Mouse (Mus musculus) forebrain, embryonic 14.5 days (tissue): ENCODE measurements at regions not wholly inside any gene's neighbourhood (a gene's known extent, or its start where the extent isn't known, plus 50 kb on each side); places are given as distances from the start of the nearest gene placed in this dataset.
A peak's percentile ranks its signal among the peaks of the same experiment; 100 is the strongest.

Source experiments
- ATAC-seq: fragments of 200-750 bp; cut with Nextera tagmentation; 2 replicates; pipeline ENCODE4 v1.8.0; 2017; ENCODE audit warnings: mild to moderate bottlenecking, moderate library complexity
- DNase-seq: peaks from one replicate; pipeline ENCODE4 v3.0.0-alpha.2; 2015; ENCODE audit warnings: low spot score
- H3K27ac ChIP-seq: fragments of 300-500 bp; sonication (generic); 2 replicates; pipeline ENCODE4 v1.5.1; 2014; ENCODE audit warnings: low read depth, mild to moderate bottlenecking, control low read depth, low read length, moderate library complexity
- H3K27me3 ChIP-seq: fragments of 300-500 bp; sonication (generic); replicated peaks from 2 replicates; pipeline ENCODE4 v1.6.1; 2014; ENCODE audit warnings: low read length, control low read depth, mixed read lengths; ENCODE audit not compliant: control insufficient read depth, insufficient read depth
- H3K36me3 ChIP-seq: fragments of 300-500 bp; sonication (generic); 2 replicates; pipeline ENCODE4 v1.6.1; 2014; ENCODE audit warnings: low read length, control low read depth; ENCODE audit not compliant: control insufficient read depth, insufficient read depth
- H3K4me1 ChIP-seq: fragments of 300-500 bp; sonication (generic); 2 replicates; pipeline ENCODE4 v1.6.1; 2014; ENCODE audit warnings: antibody characterized with exemption, low read length, control low read depth; ENCODE audit not compliant: control insufficient read depth, insufficient read depth
- H3K4me2 ChIP-seq: fragments of 300-500 bp; sonication (generic); 2 replicates; pipeline ENCODE4 v1.6.1; 2014; ENCODE audit warnings: mild to moderate bottlenecking, control low read depth, low read length
- H3K4me3 ChIP-seq: fragments of 300-500 bp; sonication (generic); 2 replicates; pipeline ENCODE4 v1.5.1; 2014; ENCODE audit warnings: low read depth, low read length, control low read depth
- H3K9ac ChIP-seq: fragments of 300-500 bp; sonication (generic); 2 replicates; pipeline ENCODE4 v1.6.1; 2014; ENCODE audit warnings: mild to moderate bottlenecking, low read length, control low read depth, moderate library complexity
- H3K9me3 ChIP-seq: fragments of 300-500 bp; sonication (generic); replicated peaks from 2 replicates; pipeline ENCODE4 v1.6.1; 2016; ENCODE audit warnings: low read length, control low read depth, mixed read lengths; ENCODE audit not compliant: control insufficient read depth
- WGBS: fragments of 180-500 bp; shearing (Covaris S2); extraction: QIAGEN DNeasy Blood & Tissue Kit; methylation state at CpG from one replicate; pipeline ENCODE4 v1.1.7; 2014; 5-methylcytosine and 5-hydroxymethylcytosine counted together

DNA sequence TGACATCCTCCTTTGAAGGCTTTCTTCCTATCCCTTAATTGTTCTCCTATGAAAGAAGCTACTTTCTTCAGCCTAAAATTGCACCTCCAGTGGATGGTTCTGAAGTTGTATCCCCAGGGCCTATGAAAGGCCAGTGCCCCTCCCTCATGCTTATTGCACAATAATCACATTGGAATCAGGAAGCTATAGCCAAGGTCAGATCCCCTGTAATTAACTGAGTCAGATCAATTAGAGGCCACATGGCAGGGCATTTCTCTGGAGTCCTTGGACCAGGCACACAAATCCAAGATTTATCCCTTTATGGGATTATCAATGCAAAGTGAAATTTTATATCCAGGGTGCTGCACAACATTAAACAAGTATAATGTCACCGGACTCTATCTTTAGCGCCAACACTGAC lies 98.8 kb upstream of the Plppr4 start:
- H3K4me2 ChIP-seq = no peak overlapping the region
- 76% methylated on average over 2 of the region's 2 CpGs for WGBS
- no peaks in the 10 kb centered on the region for H3K36me3 ChIP-seq
- H3K27me3 ChIP-seq = no peaks in the 10 kb centered on the region
- H3K4me3 ChIP-seq = no peak overlapping the region
- ATAC-seq = no peak
- DNase-seq = no peak
- no peak overlapping the region for H3K27ac ChIP-seq
- no peak overlapping the region for H3K9ac ChIP-seq
- no peaks in the 10 kb centered on the region for H3K9me3 ChIP-seq
- no peaks in the 10 kb centered on the region for H3K4me1 ChIP-seq

- no peaks in the 10 kb centered on the region for H3K9me3 ChIP-seq
- no peaks in the 10 kb centered on the region for H3K27me3 ChIP-seq
- no peaks in the 10 kb centered on the region for H3K4me1 ChIP-seq
- H3K4me3 ChIP-seq = no peak overlapping the region
- no peak for ATAC-seq
- no peak overlapping the region for H3K4me2 ChIP-seq
- no peak for DNase-seq
- no peak overlapping the region for H3K9ac ChIP-seq
- no peak overlapping the region for H3K27ac ChIP-seq
- WGBS = 81% methylated on average over 7 of the region's 7 CpGs
- H3K36me3 ChIP-seq = no peaks in the 10 kb centered on the region
Observed at GRCm38 (mm10) chr3:117450559-117450958, 89.9 kb upstream of the Plppr4 start.

- H3K4me2 ChIP-seq = no peak overlapping the region
- H3K9me3 ChIP-seq = no peaks in the 10 kb centered on the region
- no peaks in the 10 kb centered on the region for H3K36me3 ChIP-seq
- H3K9ac ChIP-seq = no peak overlapping the region
- ATAC-seq (no peak), DNase-seq (peak; percentile 42)
- no peaks in the 10 kb centered on the region for H3K27me3 ChIP-seq
- H3K4me3 ChIP-seq = no peak overlapping the region
- no peak overlapping the region for H3K27ac ChIP-seq
- H3K4me1 ChIP-seq = no peaks in the 10 kb centered on the region
- 69% methylated on average over 3 of the region's 3 CpGs for WGBS
Observed at GRCm38 (mm10) chr3:117441887-117442286, 81.2 kb upstream of the Plppr4 start.

- 57% methylated on average over 4 of the region's 4 CpGs for WGBS
- no peak for DNase-seq
- ATAC-seq = no peak
- Histone ChIP-seq H3K4me1 (no peaks in the 10 kb centered on the region), H3K9me3 (no peaks in the 10 kb centered on the region), H3K27ac (no peak overlapping the region), H3K36me3 (no peaks in the 10 kb centered on the region), H3K4me2 (no peak overlapping the region), H3K4me3 (no peak overlapping the region), H3K27me3 (no peaks in the 10 kb centered on the region), H3K9ac (no peak overlapping the region)
Observed at GRCm38 (mm10) chr3:117440294-117440693, 79.6 kb upstream of the Plppr4 start.

- Histone ChIP-seq H3K27me3 (no peaks in the 10 kb centered on the region), H3K36me3 (no peaks in the 10 kb centered on the region), H3K4me2 (no peak overlapping the region), H3K9ac (no peak overlapping the region), H3K4me3 (no peak overlapping the region), H3K9me3 (no peaks in the 10 kb centered on the region), H3K27ac (no peak overlapping the region), H3K4me1 (no peaks in the 10 kb centered on the region)
- DNase-seq (peak; percentile 92), ATAC-seq (peak; percentile 92)
- WGBS = 13% methylated on average over 11 of the region's 11 CpGs
Observed at GRCm38 (mm10) chr3:117438473-117439114, 77.9 kb upstream of the Plppr4 start.

DNA sequence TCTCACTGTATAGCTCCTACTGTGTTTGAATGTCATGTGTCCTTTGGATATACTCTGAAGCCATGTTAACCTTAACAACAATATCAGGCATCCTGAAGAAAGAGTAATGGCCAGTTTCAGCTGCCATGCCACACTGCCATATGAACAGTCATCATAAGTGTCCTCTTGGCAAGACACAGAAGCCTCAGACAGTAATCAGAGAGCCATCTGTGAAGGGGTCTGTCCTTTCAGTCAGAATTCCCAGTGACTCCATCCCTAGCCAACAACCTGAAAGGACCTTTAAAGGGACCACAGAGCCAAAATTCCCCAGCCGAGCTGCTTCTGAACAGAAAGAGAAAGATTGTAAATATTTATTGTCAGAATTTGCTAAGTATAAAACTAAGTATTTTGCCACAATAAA lies 63.9 kb upstream of the Plppr4 start:
- no peak overlapping the region for H3K9ac ChIP-seq
- H3K4me3 ChIP-seq = no peak overlapping the region
- DNase-seq = no peak
- WGBS = 72% methylated on average over 1 of the region's 1 CpGs
- no peaks in the 10 kb centered on the region for H3K27me3 ChIP-seq
- H3K4me2 ChIP-seq = no peak overlapping the region
- ATAC-seq = no peak
- H3K9me3 ChIP-seq = no peaks in the 10 kb centered on the region
- H3K27ac ChIP-seq = no peak overlapping the region
- no peaks in the 10 kb centered on the region for H3K4me1 ChIP-seq
- no peaks in the 10 kb centered on the region for H3K36me3 ChIP-seq

DNA sequence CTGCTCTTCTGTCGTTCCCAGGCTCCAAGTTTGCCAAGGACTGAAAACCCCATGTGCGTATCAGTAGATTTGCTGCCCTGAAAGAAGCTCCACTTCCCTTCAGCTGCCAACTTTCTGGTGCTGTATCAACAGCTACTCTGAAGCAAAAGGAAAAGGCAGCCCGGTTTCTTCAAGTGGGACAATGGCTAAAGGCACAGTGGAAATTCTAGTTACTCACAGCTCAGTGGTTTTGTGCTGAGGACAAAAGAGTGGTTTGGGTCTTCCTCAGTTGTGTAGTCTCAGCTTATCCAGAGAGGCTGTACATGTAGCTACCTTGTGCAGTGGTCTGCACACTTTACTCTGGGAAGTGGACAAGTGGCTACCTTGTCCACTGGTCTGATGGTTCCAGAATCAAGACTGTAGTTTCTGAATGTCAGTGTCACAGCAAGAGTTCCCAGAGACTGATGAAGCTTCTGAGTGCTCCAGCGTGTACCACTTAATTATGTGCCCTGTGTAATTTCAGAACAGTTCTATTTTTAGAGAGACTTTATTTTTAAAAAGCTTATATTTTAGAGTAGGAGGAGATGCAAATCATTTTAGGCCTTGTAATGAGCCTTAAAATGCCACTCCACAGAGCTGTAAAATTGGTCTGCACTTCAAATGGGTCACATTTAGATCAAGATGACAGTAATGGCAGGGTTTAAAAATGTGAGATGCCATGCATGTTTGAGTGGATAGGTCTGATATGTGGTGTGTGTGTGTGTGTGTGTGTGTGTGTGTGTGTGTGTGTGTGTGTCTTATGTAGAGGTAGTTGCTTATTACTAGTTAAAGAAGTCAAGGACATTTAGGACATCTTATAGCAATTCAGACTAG lies 52.4 kb upstream of the Plppr4 start:
- Histone ChIP-seq H3K27ac (no peak overlapping the region; the same call in 1 of the 2 replicates), H3K27me3 (no peaks in the 10 kb centered on the region), H3K36me3 (no peaks in the 10 kb centered on the region), H3K9me3 (no peaks in the 10 kb centered on the region), H3K4me1 (no peaks in the 10 kb centered on the region), H3K4me2 (no peak overlapping the region), H3K9ac (no peak overlapping the region), H3K4me3 (no peak overlapping the region)
- DNase-seq (peak; percentile 33), ATAC-seq (no peak)
- WGBS = 54% methylated on average over 4 of the region's 4 CpGs
